Mouse (Mus musculus): ENCODE results near the gene Traf3ip2. TPM values are rescaled to one million over a fixed set of nuclear protein-coding genes. Genes with fewer than 3 reads are reported as not detected.

Traf3ip2 gene
- polyA plus RNA-seq, 1 experiment from 2014 or later: 6.0 TPM

DNA sequence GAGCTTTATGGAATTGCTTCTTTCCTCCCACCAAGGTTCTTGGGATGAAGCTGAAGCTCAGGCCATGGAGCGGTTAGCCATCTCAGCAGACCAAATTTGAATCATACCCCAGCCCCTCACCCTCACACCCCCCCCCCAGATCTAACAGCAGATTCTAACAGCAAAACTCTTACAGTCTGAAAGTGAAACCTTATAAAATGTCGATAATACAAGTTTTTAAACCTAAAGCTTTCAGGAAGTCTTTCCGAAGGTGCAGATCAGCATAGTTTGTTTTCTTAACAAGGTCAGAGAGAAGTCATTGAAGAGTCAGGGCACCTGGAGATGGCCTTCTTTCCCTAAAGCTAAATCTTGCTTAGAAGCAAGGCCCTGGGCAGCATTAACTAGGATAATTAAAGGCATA is 53.3 kb downstream of the Traf3ip2 start:
- Histone ChIP-seq H3K9me3 (no peaks in the 10 kb centered on the region), H3K9ac (no peak overlapping the region), H3K27me3 (no peaks in the 10 kb centered on the region), H3K27ac (no peak overlapping the region), H3K36me3 (replicated peaks) (peaks cover 18% of the 10 kb centered on the region), H3K4me3 (replicated peaks) (no peak overlapping the region), H3K4me2 (no peak overlapping the region), H3K4me1 (peaks cover 15% of the 10 kb centered on the region)
- no peak for ATAC-seq (ENCODE audit: low FRiP score)
- 79% methylated on average over 3 of the region's 3 CpGs for WGBS

DNA sequence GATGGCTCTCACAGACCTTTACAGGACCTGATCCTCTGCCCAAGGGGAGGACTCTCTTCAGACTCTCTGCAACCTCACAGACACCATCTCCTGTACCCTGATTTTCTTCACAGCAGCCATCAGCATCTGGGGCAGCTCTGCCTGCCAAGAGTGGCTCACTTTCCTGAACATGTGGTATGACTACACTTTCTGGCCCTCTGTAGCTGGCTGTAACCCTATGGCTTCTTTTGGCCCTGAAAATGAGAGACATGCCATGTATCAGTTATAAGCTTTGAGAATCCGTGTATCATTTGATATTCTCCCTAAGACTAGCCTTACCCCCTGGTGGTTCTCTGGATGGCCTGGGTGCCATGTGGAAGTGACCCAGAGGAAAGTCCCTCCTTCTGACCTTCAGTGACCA is 58.7 kb downstream of the Traf3ip2 start:
- Histone ChIP-seq H3K9ac (no peak overlapping the region), H3K27ac (0 out of 2 replicates have a peak overlapping the region, but pooled peaks have one; percentile 20), H3K4me3 (replicated peaks) (no peak overlapping the region), H3K4me2 (no peak overlapping the region), H3K36me3 (replicated peaks) (peaks cover 9% of the 10 kb centered on the region; the same call in 1 of the 2 replicates), H3K9me3 (no peaks in the 10 kb centered on the region), H3K4me1 (peaks cover 36% of the 10 kb centered on the region), H3K27me3 (no peaks in the 10 kb centered on the region)
- WGBS: 91% methylated on average over 1 of the region's 1 CpGs
- ATAC-seq (ENCODE audit: low FRiP score): no peak

DNA sequence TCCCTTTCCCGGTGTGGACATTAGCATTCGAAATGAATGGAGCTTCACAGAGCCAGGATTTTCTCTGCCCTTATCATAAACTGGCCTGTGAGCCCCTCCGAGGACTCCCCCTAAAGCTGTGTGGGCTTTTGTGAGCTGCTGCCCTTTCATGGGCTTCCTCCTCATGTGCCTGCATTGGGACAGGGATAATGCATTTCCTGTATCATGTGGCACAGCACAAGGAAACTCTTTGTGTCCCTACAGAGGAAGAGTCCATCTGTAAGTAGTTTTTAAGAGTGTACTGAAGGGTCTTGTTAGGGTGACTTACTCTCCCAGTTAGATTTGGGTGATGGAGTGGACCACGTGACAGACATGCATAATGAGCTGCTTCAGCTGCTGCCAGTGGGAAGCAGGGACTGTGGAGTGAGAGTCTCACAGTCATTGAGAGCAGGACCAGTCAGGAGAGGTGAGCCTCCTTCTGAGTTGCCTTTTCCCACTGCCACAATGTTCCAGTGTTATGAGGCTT is 59.9 kb downstream of the Traf3ip2 start:
- no peaks in the 10 kb centered on the region for H3K27me3 ChIP-seq
- peak overlapping the region; percentile 26; the same call in 1 of the 2 replicates for H3K4me2 ChIP-seq
- H3K9me3 ChIP-seq: no peaks in the 10 kb centered on the region
- H3K9ac ChIP-seq: no peak overlapping the region
- 4% methylated on average over 4 of the region's 4 CpGs for WGBS
- peak; percentile 93 for ATAC-seq (ENCODE audit: low FRiP score)
- H3K4me1 ChIP-seq: peaks cover 36% of the 10 kb centered on the region
- peaks cover 9% of the 10 kb centered on the region; the same call in 1 of the 2 replicates for H3K36me3 ChIP-seq (replicated peaks)
- H3K4me3 ChIP-seq (replicated peaks): no peak overlapping the region
- H3K27ac ChIP-seq: peak overlapping the region; percentile 75

DNA sequence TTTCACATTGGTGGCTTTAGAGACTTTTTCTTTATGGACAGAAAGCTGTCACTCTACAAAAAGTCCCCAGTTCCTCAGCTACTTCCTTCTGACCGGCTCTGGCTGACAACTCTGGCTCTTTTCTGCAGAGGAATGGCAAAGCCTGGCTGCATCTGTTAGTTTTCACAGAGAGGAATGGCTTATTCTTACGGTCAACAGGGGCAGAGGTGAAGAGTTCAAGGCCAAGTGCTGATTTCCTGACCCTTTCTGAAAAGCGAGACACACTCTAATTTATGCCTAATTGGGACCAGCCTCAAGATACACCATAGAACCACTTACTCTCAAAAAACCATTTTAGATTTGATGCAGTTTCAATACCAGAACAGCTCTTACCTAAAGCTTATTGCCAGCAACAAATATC is 61.4 kb downstream of the Traf3ip2 start:
- Histone ChIP-seq H3K36me3 (replicated peaks) (peaks cover 9% of the 10 kb centered on the region; the same call in 1 of the 2 replicates), H3K9me3 (no peaks in the 10 kb centered on the region), H3K4me2 (no peak overlapping the region), H3K27me3 (no peaks in the 10 kb centered on the region), H3K4me3 (replicated peaks) (no peak overlapping the region), H3K27ac (no peak overlapping the region), H3K4me1 (peaks cover 36% of the 10 kb centered on the region), H3K9ac (no peak overlapping the region)
- WGBS: 24% methylated on average over 3 of the region's 3 CpGs
- no peak for ATAC-seq (ENCODE audit: low FRiP score)

DNA sequence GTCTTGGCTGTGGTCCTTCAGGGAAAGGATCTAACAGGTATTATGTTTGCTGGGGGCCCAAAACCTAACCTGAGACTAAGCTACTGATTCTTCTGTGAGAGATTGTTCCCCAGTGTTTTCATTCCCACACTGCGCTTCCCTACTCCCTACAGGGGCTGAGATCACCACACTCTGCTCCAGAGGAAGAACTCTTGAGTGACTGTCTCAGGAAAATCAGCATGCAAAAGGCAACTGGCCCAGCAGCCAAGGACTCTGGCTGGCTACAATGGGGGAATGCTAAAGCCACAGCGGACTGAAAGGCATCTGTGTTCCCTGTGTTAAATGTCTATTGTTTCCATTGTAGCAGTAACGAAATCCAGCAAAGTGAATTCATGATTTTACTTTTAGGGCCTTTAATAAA is 62.0 kb downstream of the Traf3ip2 start:
- Histone ChIP-seq H3K4me2 (no peak overlapping the region), H3K27ac (0 out of 2 replicates have a peak overlapping the region, but pooled peaks have one; percentile 33), H3K4me3 (replicated peaks) (no peak overlapping the region), H3K27me3 (no peaks in the 10 kb centered on the region), H3K36me3 (replicated peaks) (peaks cover 8% of the 10 kb centered on the region; the same call in 1 of the 2 replicates), H3K9ac (no peak overlapping the region), H3K9me3 (no peaks in the 10 kb centered on the region), H3K4me1 (peaks cover 36% of the 10 kb centered on the region)
- no peak for ATAC-seq (ENCODE audit: low FRiP score)
- 16% methylated on average over 3 of the region's 3 CpGs for WGBS

DNA sequence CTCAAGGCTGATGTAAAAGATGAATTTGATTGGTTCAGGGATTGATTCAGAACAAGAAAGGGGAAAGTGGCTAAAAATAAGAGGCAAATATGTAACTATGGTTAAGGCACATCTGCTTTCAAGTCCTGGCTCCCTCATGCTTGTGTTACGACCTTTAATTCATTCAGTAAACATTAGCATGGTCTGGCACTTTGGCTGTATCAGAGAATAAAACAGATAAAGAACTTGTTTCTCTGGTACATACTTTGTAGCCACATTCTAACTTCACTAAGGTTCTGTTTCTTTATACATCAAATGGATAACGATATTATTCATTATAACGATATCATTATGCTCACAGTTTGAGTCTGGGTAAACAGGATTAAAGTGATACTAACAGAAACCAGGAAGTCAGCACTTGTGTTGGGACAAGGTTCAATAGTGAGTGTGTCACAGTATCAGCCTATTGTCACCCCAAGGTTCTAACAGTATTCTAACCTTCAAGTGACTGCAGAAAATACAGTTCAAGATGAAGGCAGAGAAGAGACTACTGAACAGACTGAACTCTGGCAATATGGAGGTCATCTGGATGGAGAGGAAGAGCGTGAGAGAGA is 65.6 kb downstream of the Traf3ip2 start:
- no peaks in the 10 kb centered on the region for H3K27me3 ChIP-seq
- no peaks in the 10 kb centered on the region for H3K9me3 ChIP-seq
- no peak overlapping the region for H3K4me2 ChIP-seq
- peaks cover 19% of the 10 kb centered on the region for H3K4me1 ChIP-seq
- ATAC-seq (ENCODE audit: low FRiP score): no peak
- peaks cover 6% of the 10 kb centered on the region; the same call in 1 of the 2 replicates for H3K36me3 ChIP-seq (replicated peaks)
- no peak overlapping the region for H3K9ac ChIP-seq
- WGBS: 86% methylated on average over 4 of the region's 4 CpGs
- no peak overlapping the region for H3K4me3 ChIP-seq (replicated peaks)
- H3K27ac ChIP-seq: no peak overlapping the region

DNA sequence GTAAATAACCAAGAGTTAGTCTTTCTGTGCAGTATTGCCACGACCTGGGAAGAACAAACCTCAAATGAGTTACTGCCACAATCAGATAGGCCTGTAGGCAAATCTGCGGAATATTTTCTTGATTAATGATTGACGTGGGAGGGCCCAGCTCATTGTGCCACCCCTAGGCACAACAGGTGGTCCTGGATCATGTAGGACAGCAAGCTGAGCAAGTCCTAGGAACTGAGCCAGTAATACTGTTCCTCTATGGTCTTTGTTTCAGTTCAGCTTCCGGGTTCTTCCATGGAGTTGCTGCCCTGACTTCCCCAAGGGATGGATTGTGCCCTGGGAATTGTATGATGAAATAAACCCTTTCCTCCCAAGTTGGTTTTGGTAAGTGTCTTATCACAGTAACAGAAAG is 68.3 kb downstream of the Traf3ip2 start:
- no peak for ATAC-seq (ENCODE audit: low FRiP score)
- H3K9ac ChIP-seq: no peak overlapping the region
- peaks cover 6% of the 10 kb centered on the region; the same call in 1 of the 2 replicates for H3K36me3 ChIP-seq (replicated peaks)

DNA sequence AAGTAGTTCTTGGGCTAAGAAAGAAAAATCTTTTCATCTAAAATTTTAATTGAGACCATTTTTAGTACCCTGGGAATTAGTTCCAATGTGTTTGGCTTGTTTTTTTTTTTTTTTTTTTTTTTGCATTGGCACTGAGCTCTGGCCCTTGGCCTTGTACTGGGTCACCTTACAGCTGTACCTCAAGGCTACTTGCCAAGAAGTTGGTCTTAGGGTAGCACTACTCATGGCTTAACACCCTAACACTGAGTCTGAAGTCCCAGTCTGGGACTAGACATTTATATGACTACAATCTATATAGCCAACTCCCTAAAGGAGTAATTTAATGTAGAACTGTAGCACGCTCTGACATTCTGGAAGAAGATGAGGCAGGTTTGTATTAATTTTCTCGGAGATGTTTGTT is 69.8 kb downstream of the Traf3ip2 start:
- Histone ChIP-seq H3K4me2 (no peak overlapping the region), H3K9me3 (no peaks in the 10 kb centered on the region), H3K9ac (no peak overlapping the region), H3K27me3 (no peaks in the 10 kb centered on the region), H3K4me1 (peaks cover 5% of the 10 kb centered on the region; the same call in 1 of the 2 replicates), H3K36me3 (replicated peaks) (peaks cover 6% of the 10 kb centered on the region; the same call in 1 of the 2 replicates), H3K27ac (no peak overlapping the region), H3K4me3 (replicated peaks) (no peak overlapping the region)
- no peak for ATAC-seq (ENCODE audit: low FRiP score)
- WGBS: 89% methylated on average over 2 of the region's 2 CpGs

More for the DNA sequence above, 68.3 kb downstream of the Traf3ip2 start:
- Histone ChIP-seq H3K4me1 (peaks cover 5% of the 10 kb centered on the region; the same call in 1 of the 2 replicates), H3K4me2 (no peak overlapping the region), H3K9me3 (no peaks in the 10 kb centered on the region), H3K27me3 (no peaks in the 10 kb centered on the region), H3K27ac (no peak overlapping the region), H3K4me3 (replicated peaks) (no peak overlapping the region)
- 83% methylated on average over 4 of the region's 4 CpGs for WGBS

DNA sequence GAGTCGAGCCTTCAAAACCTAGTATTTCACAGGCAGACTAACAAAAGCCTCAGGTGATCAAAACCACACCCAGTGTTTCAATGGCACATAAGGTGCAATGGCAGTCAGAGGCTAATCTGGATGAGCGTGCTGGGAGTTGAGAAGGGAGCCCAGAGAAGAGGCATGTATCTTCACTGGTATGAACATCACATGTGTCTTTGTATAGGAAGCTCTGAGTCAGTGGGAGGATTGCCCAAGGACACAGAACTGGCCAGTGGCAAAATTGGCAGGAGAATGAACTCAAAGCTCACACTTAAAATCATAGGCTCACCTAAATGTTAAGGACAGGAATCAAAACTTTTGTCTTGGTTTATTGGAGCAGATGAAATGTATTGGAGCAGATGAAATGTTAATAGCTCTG is 70.7 kb downstream of the Traf3ip2 start:
- H3K4me1 ChIP-seq: peaks cover 5% of the 10 kb centered on the region; the same call in 1 of the 2 replicates
- no peaks in the 10 kb centered on the region for H3K9me3 ChIP-seq
- H3K36me3 ChIP-seq (replicated peaks): peaks cover 6% of the 10 kb centered on the region; the same call in 1 of the 2 replicates
- no peak for ATAC-seq (ENCODE audit: low FRiP score)
- no peaks in the 10 kb centered on the region for H3K27me3 ChIP-seq
- H3K27ac ChIP-seq: no peak overlapping the region
- H3K9ac ChIP-seq: no peak overlapping the region
- WGBS: 96% methylated on average over 2 of the region's 2 CpGs
- H3K4me2 ChIP-seq: no peak overlapping the region
- H3K4me3 ChIP-seq (replicated peaks): no peak overlapping the region

DNA sequence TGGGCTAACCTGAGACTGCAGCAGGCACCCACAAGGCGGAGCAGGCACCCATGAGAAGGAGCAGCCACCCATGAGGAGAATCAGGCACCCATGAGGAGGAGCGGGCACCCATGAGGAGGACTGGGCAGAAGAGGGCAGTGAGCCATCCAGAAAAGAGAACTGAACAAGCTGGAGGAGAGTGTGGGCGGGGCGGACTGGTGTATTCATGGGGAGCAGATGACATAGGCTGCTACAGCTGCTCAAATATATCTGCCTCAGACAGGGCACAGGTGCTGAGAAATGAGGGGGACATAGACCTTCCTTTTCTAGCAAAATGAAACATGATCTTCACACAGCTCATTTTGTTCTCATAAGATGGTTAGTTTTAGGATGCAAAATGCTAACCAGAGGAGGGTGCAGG is 74.1 kb downstream of the Traf3ip2 start:
- Histone ChIP-seq H3K27me3 (no peaks in the 10 kb centered on the region), H3K4me3 (replicated peaks) (no peak overlapping the region), H3K4me1 (peaks cover 10% of the 10 kb centered on the region), H3K36me3 (replicated peaks) (no peaks in the 10 kb centered on the region), H3K9me3 (no peaks in the 10 kb centered on the region), H3K9ac (no peak overlapping the region), H3K27ac (no peak overlapping the region), H3K4me2 (no peak overlapping the region)
- 95% methylated on average over 4 of the region's 4 CpGs for WGBS
- ATAC-seq (ENCODE audit: low FRiP score): no peak

DNA sequence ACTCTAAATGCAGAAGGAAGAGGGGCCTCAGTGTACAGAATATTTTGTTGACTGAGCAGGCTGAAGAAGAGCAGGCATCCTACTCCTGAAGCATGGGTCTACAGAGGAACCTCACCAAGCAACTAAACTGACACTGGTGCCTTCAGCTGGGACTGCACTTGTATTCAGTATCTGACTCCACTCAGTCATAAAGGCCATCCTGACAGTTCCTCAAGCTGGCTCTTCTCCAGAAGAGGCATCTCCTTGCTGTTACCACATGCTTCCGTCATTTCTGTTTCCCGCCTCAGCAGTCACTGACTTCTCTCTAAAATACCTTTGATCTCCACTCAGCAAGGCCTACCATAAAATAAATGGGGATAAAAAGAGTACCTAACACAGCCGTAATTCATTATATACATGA is 75.1 kb downstream of the Traf3ip2 start:
- ATAC-seq (ENCODE audit: low FRiP score): no peak
- Histone ChIP-seq H3K27me3 (no peaks in the 10 kb centered on the region), H3K4me3 (replicated peaks) (no peak overlapping the region), H3K9me3 (no peaks in the 10 kb centered on the region), H3K36me3 (replicated peaks) (no peaks in the 10 kb centered on the region), H3K4me2 (no peak overlapping the region), H3K4me1 (peaks cover 10% of the 10 kb centered on the region), H3K9ac (no peak overlapping the region), H3K27ac (no peak overlapping the region)
- WGBS: 84% methylated on average over 3 of the region's 3 CpGs

DNA sequence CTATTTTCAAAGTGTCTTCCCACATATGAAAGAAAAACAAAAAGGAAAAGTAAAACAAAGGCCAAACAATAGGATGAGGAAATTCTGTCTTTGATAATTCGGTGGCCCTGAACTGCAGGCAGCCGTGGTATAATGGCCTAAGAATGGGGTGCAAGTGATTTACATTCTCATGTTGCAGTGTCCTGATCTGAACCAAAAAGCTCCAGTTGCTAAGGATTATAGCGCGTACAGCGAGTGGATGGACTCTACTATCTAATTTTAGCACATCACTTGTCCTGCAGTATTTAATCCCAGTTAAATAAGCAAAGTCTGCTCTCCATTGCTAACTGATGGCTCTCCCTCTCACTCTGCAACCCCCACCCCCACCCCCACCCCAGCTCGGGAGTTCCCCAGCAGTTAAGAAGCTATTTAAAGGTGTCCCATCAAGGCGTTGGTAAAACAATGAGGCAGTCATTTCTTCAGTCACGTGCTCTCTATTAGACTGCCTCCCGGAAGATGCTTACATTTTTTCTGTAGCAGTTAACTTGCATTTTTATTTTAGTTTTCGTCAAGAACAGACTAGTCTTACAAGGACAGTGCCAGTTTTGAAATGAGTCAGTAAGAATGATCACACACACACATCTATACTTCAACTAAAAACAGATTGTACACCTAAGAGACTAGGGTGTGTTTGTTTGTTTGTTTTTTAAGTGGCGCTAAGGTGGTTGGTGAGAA is 78.8 kb downstream of the Traf3ip2 start:
- WGBS: 49% methylated on average over 11 of the region's 11 CpGs
- H3K27me3 ChIP-seq: no peaks in the 10 kb centered on the region
- no peaks in the 10 kb centered on the region for H3K36me3 ChIP-seq (replicated peaks)
- H3K9ac ChIP-seq: no peak overlapping the region
- no peak overlapping the region for H3K4me3 ChIP-seq (replicated peaks)
- H3K4me2 ChIP-seq: no peak overlapping the region
- peaks cover 5% of the 10 kb centered on the region for H3K4me1 ChIP-seq
- no peaks in the 10 kb centered on the region for H3K9me3 ChIP-seq
- H3K27ac ChIP-seq: no peak overlapping the region
- no peak for ATAC-seq (ENCODE audit: low FRiP score)

Measured in forebrain, embryonic 12.5 days (tissue).